Comparison of ENCODE assay signal across 8 mouse cellular contexts in the genomic region with DNA sequence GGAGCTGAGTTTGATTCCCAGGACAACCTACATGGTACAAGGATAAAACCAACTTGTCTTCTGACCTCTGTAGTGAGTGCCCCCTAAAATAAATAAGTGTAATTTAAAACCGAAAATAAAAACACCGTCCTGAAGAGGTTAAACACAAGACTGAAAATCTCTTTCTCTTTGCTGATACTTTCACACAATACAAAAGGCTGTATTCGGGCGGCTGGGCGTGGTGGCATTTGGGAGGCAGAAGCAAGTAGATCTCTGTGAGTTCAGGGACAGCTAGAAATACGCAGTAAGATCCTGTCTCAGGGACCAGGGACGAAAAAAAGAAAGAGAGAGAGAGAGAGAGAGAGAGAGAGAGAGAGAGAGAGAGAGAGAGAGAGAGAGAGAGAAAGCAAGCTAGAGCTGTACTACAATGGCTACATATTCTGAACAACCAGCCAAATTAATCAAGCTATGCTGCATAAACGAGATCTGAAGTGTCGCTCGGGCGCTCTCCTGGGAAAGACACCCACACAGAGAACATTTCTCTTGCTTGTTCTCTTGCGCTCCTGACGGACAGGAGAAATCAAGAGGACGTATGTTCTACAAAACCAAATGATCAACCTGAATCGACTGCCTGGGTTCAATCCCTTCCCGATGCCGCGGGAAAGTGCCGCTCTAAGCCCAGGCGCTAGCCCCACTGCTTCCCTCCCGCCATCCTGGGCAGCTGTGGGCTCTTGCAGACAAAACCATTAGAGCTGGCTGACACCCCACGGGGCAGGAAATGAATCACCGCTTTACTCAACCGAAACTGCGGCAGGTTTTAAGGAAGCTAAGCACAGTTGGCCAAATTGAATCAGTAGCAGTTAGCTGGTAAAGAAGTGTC. TPM values are rescaled to one million over a fixed set of nuclear protein-coding genes. Genes with fewer than 3 reads are reported as not detected.
DNase-seq lines count a peak whose midpoint lies in the region; ATAC-seq and TF ChIP-seq lines count a peak whose summit lies in the region.

No protein-coding gene starts in this region.

- H3K9me3 ChIP-seq in hindbrain, postnatal 0 days (ENCODE audit: low read length): no peaks in the 10 kb centered on the region
- H3K9me3 ChIP-seq in megakaryocyte, embryonic 14.5 days: no peaks in the 10 kb centered on the region

- peak overlapping the region; percentile 52 for H3K27ac ChIP-seq in hindbrain, postnatal 0 days

- peak; percentile 79 for ATAC-seq in hindbrain, postnatal 0 days

- peak; percentile 81 for DNase-seq in T-cell, adult 2 months (ENCODE audit: low spot score)
- peak; percentile 68 to 74 for DNase-seq in cerebellum, postnatal 36 days
- DNase-seq in gastrocnemius, postnatal 10 days: peak; percentile 55
- DNase-seq in hindbrain, postnatal 0 days (ENCODE audit: low spot score): peak; percentile 81
- peak; percentile 42 to 79 for DNase-seq in left cerebral cortex, adult 9 months (ENCODE audit: low spot score in 2 of 2)
- peak; percentile 58 for DNase-seq in skeletal muscle tissue, adult 2 months (ENCODE audit: low read depth, low spot score)
- peak; percentile 51 for DNase-seq in yolk sac, embryonic 10.5 days (ENCODE audit: low spot score)

- peaks cover 13% of the 10 kb centered on the region; the same call in 1 of the 2 replicates for H3K4me1 ChIP-seq in hindbrain, postnatal 0 days (ENCODE audit: insufficient read depth, low read length)
- peaks cover 42% of the 10 kb centered on the region for H3K4me1 ChIP-seq in megakaryocyte, embryonic 14.5 days

- WGBS in hindbrain, postnatal 0 days: 10% methylated on average over 25 of the region's 25 CpGs

- peak overlapping the region; percentile 60 for H3K4me2 ChIP-seq in hindbrain, postnatal 0 days (ENCODE audit: low read depth, low read length)

- TF ChIP-seq CTCF in hindbrain, postnatal 0 days (IDR thresholded peaks at IDR 0.05; ENCODE audit: low read depth): no peak

- no peaks in the 10 kb centered on the region for H3K36me3 ChIP-seq in hindbrain, postnatal 0 days (ENCODE audit: insufficient read depth, low read length)
- no peaks in the 10 kb centered on the region for H3K36me3 ChIP-seq in megakaryocyte, embryonic 14.5 days (replicated peaks; ENCODE audit: low read length)

- H3K27me3 ChIP-seq in hindbrain, postnatal 0 days (ENCODE audit: insufficient read depth, low read length): no peaks in the 10 kb centered on the region
- H3K27me3 ChIP-seq in megakaryocyte, embryonic 14.5 days (replicated peaks): peaks cover 16% of the 10 kb centered on the region

- peak overlapping the region; percentile 46 for H3K9ac ChIP-seq in hindbrain, postnatal 0 days (replicated peaks; ENCODE audit: low read length)

- peak overlapping the region; percentile 30 for H3K4me3 ChIP-seq in hindbrain, postnatal 0 days (ENCODE audit: low read length)
- H3K4me3 ChIP-seq in megakaryocyte, embryonic 14.5 days (replicated peaks): peak overlapping the region; percentile 91

RNA-seq across cellular contexts. Expression of a gene that starts 35.3 kb away (rescaled TPM):
- 1 to 10 TPM; 5.2 to 6.6 TPM for total RNA-seq in gastrocnemius, postnatal 10 days (2021)
- total RNA-seq in hindbrain, postnatal 0 days (2014; rRNA removed): 18.0 and 18.8 TPM in 2 replicates
- polyA plus RNA-seq in hindbrain, postnatal 0 days (2015; fragmentation: Nextera tagmentation; extraction: Ambion mirVana): 4.3 and 4.8 TPM in 2 replicates
- polyA plus RNA-seq in megakaryocyte, embryonic 14.5 days (2012; ENCODE audit: insufficient read depth, low replicate concordance): 2.4 TPM in 2 replicates

Comparison
In these comparisons a context has a peak if more than half of its experiments do, and no peak if none do; other contexts are left out.
1. Peak in every context shown above with its lines: DNase-seq, ATAC-seq, H3K4me3 ChIP-seq and H3K27ac ChIP-seq.